Mouse (Mus musculus) liver, adult 2 months (tissue): ENCODE results near the gene Tuba3b. TPM values are rescaled to one million over a fixed set of nuclear protein-coding genes. Genes with fewer than 3 reads are reported as not detected.

Source experiments
- DNase-seq: peaks from one replicate; pipeline ENCODE4 v3.0.0-alpha.2; 2011; ENCODE audit warnings: low read depth, low spot score; ENCODE audit errors: extremely low read depth
- H3K27ac ChIP-seq: fragments of 200-500 bp; replicated peaks from 2 replicates; pipeline ENCODE4 v1.5.1; 2012; ENCODE audit warnings: low read depth, mild to moderate bottlenecking, control low read depth, inconsistent platforms, low read length; ENCODE audit not compliant: insufficient read depth
- H3K27me3 ChIP-seq: fragments of 200-500 bp; 2 replicates; pipeline ENCODE4 v1.6.1; 2012; ENCODE audit warnings: mild to moderate bottlenecking, moderate library complexity, low read length, inconsistent platforms; ENCODE audit not compliant: control insufficient read depth, insufficient read depth
- H3K36me3 ChIP-seq: fragments of 200-500 bp; 2 replicates; pipeline ENCODE4 v1.6.1; 2012; ENCODE audit warnings: low read length, inconsistent platforms; ENCODE audit not compliant: control insufficient read depth, insufficient read depth
- H3K4me1 ChIP-seq: fragments of 200-500 bp; 2 replicates; pipeline ENCODE4 v1.6.1; 2011; ENCODE audit warnings: low read length; ENCODE audit not compliant: control insufficient read depth, insufficient read depth
- H3K4me3 ChIP-seq: fragments of 200-500 bp; 2 replicates; pipeline ENCODE4 v1.5.1; 2011; ENCODE audit warnings: low read depth, mild to moderate bottlenecking, control low read depth, low read length, moderate library complexity; ENCODE audit not compliant: insufficient read depth
- H3K79me2 ChIP-seq: fragments of 200-500 bp; 2 replicates; pipeline ENCODE4 v1.6.1; 2012; ENCODE audit warnings: inconsistent platforms, mild to moderate bottlenecking, low read length, moderate library complexity; ENCODE audit not compliant: control insufficient read depth, insufficient read depth
- H3K9ac ChIP-seq: fragments of 200-500 bp; 2 replicates; pipeline ENCODE4 v1.6.1; 2012; ENCODE audit warnings: low read depth, mild to moderate bottlenecking, control low read depth, inconsistent platforms, low read length
- CTCF ChIP-seq: fragments of 200-500 bp; IDR thresholded peaks from 2 replicates; pipeline ENCODE4 v1.5.1; 2011; ENCODE audit warnings: low read depth, low read length, control low read depth
- POLR2A ChIP-seq: fragments of 200-500 bp; IDR thresholded peaks from 2 replicates; pipeline ENCODE4 v1.6.1; 2011; ENCODE audit warnings: low read length, control low read depth; ENCODE audit not compliant: insufficient read depth; ENCODE audit errors: extremely low read depth
- WGBS: fragments of 180-500 bp; shearing (Covaris S2); methylation state at CpG from one replicate; pipeline ENCODE4 v1.1.7; 2018; 5-methylcytosine and 5-hydroxymethylcytosine counted together
- polyA plus RNA-seq: library from polyadenylated mRNA; depleted of rRNA; stranded (reverse); fragments of >200 nt; gene quantifications from 2 replicates; pipeline ENCODE4 v1.2.3, GENCODE M21; 2012
- total RNA-seq: library from RNA; depleted of rRNA; stranded (reverse); fragments of >200 nt; gene quantifications from 2 replicates; pipeline ENCODE4 v1.2.3, GENCODE M21; 2014

Tuba3b gene
- total and polyA plus RNA-seq, 2 experiments = not detected

DNA sequence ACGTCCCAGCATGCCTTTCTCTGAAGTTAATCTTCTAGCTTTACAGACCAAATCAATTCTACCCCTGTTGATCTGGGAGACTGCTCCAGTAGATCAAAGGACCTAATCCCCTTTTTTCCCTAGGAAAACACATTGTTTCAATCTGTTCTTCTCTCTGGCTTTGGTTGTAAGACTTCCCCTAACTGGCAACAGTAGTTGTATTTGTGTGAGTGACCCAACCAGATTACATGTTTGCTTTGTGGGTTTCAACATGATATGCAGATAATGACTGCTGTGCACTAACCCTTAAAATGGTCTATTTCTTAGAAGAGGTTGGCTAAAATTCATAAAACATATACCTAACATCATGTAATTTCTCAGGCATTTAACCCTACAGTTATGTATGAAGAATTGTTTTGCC lies 24.0 kb upstream of the Tuba3b start:
- Histone ChIP-seq H3K9ac (no peak overlapping the region), H3K4me1 (peaks cover 11% of the 10 kb centered on the region), H3K27me3 (no peaks in the 10 kb centered on the region), H3K36me3 (no peaks in the 10 kb centered on the region), H3K4me3 (no peak overlapping the region), H3K27ac (no peak overlapping the region), H3K79me2 (no peaks in the 10 kb centered on the region)
- TF ChIP-seq CTCF = no peak
- no peak for TF ChIP-seq POLR2A
- 36% methylated on average over 1 of the region's 1 CpGs for WGBS
- DNase-seq = peak; percentile 69

DNA sequence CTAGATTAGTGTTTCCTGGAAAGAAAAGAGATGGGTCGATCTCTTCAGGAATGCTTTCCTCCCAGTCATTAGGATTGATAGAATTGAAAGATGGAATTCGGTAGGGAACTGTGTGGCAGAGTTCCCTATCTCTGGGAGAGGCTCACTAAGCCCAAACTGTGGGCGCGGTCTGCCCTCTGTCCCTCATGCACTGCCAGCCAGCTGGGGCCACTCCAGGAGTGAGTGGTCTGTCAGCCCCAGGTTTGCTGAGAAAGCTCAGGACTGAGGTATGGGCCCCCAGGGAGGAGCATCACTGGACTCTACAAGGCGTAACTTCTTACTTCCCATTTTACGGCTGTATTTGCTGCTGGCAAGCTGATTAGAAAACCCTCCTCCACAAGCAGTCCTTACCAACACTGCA lies 23.5 kb upstream of the Tuba3b start:
- Histone ChIP-seq H3K79me2 (no peaks in the 10 kb centered on the region), H3K9ac (no peak overlapping the region), H3K36me3 (no peaks in the 10 kb centered on the region), H3K27me3 (no peaks in the 10 kb centered on the region), H3K27ac (no peak overlapping the region), H3K4me3 (no peak overlapping the region), H3K4me1 (peaks cover 11% of the 10 kb centered on the region)
- peak; percentile 55 for DNase-seq
- TF ChIP-seq POLR2A = no peak
- no peak for TF ChIP-seq CTCF
- 21% methylated on average over 6 of the region's 6 CpGs for WGBS

DNA sequence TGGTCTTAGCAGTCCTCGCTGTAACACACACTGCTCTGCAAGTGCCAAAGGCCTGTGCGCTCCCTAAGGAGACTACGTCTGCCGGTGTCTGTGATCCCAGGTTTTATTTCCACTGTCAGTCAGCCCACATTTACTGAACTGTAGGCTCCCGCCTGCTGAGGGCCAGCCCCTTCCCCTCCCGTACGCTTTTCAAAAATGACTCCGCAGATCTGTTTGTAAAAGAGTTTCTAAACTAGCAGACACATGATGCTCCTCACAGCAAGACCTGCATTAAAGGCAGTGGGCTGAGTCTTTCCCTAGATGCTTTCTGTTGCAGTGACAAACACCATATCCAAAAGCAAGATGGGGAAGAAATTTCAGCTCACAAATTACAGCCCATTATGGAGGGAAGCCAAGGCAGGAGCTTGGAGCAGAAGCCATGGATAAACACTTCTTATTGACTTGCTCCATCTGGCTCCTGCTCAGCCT lies 23.0 kb upstream of the Tuba3b start:
- no peak overlapping the region for H3K4me3 ChIP-seq
- H3K79me2 ChIP-seq = no peaks in the 10 kb centered on the region
- no peaks in the 10 kb centered on the region for H3K36me3 ChIP-seq
- no peak overlapping the region for H3K9ac ChIP-seq
- TF ChIP-seq POLR2A = no peak
- no peak for TF ChIP-seq CTCF
- peak; percentile 81 for DNase-seq
- no peak overlapping the region for H3K27ac ChIP-seq
- no peaks in the 10 kb centered on the region for H3K27me3 ChIP-seq
- WGBS = 54% methylated on average over 8 of the region's 8 CpGs
- H3K4me1 ChIP-seq = peaks cover 11% of the 10 kb centered on the region

DNA sequence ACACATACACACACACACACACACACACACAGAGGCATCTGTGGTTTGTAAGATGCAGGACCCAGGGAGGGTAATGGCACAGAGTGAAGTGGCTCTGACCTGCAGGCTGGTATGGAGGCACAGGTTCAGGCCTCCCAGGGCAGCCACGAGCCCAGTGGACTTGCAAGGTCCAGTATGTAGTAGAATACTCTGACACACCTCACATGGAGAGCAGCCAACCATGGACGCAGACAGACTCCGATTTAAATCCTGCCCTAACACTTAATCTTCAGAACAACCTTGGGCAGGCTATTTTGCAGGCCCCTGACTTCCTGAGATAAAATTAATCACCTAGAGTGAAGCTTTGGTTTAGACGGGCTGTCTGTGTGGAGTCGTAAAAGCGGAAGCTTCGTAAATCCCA lies 21.6 kb upstream of the Tuba3b start:
- Histone ChIP-seq H3K4me3 (no peak overlapping the region), H3K27me3 (no peaks in the 10 kb centered on the region), H3K27ac (no peak overlapping the region), H3K9ac (no peak overlapping the region), H3K4me1 (peaks cover 19% of the 10 kb centered on the region), H3K79me2 (no peaks in the 10 kb centered on the region), H3K36me3 (no peaks in the 10 kb centered on the region)
- TF ChIP-seq POLR2A (no peak), CTCF (no peak)
- no peak for DNase-seq
- 91% methylated on average over 7 of the region's 7 CpGs for WGBS

DNA sequence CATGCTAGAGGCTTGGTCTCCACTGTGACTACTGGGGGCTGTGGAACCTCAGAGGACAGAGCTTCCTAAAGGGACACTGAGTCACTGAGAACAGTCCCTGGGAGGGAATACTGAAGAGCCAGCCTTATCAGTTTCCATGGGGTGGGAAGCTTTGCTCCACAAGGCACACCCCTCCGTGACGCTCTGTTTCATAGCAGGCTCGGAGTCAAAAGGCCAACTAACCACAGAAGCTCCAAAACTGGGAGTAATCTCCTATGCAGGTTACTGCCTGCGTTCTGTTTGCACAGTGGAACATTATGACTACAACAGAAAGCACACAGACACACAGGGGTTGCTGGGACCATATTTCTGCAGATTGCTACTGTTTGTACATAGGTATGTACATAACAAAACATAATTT lies 19.7 kb upstream of the Tuba3b start:
- Histone ChIP-seq H3K79me2 (no peaks in the 10 kb centered on the region), H3K4me3 (no peak overlapping the region), H3K27me3 (no peaks in the 10 kb centered on the region), H3K9ac (no peak overlapping the region), H3K4me1 (peaks cover 20% of the 10 kb centered on the region), H3K36me3 (no peaks in the 10 kb centered on the region), H3K27ac (no peak overlapping the region)
- no peak for DNase-seq
- no peak for TF ChIP-seq POLR2A
- 72% methylated on average over 4 of the region's 4 CpGs for WGBS

DNA sequence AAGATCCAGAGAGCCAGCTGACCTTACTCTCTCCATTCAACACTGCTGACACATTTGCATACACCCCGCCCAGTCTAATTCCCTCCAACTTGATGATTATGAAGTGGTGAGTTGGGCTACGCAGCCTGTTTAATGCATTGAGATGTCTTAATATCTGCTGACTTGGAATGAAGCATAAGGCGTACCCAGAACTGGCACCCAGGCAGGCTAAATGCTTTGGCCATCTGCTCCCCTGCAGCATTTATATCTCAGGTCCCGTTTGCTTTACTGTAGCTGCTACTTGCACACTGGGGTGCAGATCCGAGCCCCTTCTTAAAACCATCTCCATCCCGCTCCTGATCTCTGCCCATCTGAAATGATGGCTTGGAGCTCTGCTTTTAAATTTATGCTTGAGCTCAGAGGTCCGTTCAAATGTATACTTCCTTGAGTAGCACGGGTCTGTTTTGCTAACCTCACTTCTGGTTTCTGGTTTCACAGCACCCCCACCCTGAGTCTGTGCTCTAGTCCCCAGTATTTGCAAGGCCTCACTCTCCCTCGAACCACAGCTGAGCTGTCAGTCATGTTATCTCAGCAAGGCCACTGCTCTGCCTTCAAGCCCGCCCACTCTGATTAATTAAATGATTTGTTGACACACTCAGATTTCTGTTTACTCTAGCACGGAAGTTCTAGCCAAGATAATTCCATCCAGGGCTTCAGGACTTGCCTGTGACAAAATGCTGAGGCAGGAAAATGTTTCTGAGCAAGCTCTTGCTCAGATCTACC lies 16.6 kb upstream of the Tuba3b start:
- Histone ChIP-seq H3K27ac (no peak overlapping the region), H3K36me3 (no peaks in the 10 kb centered on the region), H3K4me3 (no peak overlapping the region), H3K79me2 (no peaks in the 10 kb centered on the region), H3K27me3 (no peaks in the 10 kb centered on the region), H3K4me1 (peaks cover 9% of the 10 kb centered on the region), H3K9ac (no peak overlapping the region)
- TF ChIP-seq CTCF (no peak), POLR2A (no peak)
- WGBS = 48% methylated on average over 11 of the region's 11 CpGs
- peak; percentile 94 for DNase-seq
